Mouse (Mus musculus) embryo, embryonic 10.5 days (tissue): ENCODE results near the gene Kri1.
"Not testable (repeated sequence)": the region's sequence is repeated elsewhere in the genome, so short reads cannot be mapped to it uniquely, and the experiment has no call there.

Experiments used
- DNase-seq: peaks from one replicate; pipeline ENCODE4 v3.0.0-alpha.2; 2015; ENCODE audit warnings: low spot score

The Kri1 gene

GRCm38 (mm10) chr9:21287571-21288402 lies at the start of gene Kri1:
Kri1 (minus strand) TSS chr9:21287969.
- peak; percentile 98 for DNase-seq

GRCm38 (mm10) chr9:21336491-21336890 lies 48.7 kb upstream of the Kri1 start:
- DNase-seq, result no peak

GRCm38 (mm10) chr9:21335391-21335790 lies 47.6 kb upstream of the Kri1 start:
- DNase-seq, result no peak

- DNase-seq, result no peak
Measured at GRCm38 (mm10) chr9:21334747-21335146, 47.0 kb upstream of the Kri1 start.

GRCm38 (mm10) chr9:21333523-21333922 lies 45.8 kb upstream of the Kri1 start:
- no peak for DNase-seq

- DNase-seq, result no peak
Measured at GRCm38 (mm10) chr9:21332161-21333061, 44.6 kb upstream of the Kri1 start.

GRCm38 (mm10) chr9:21331365-21332140 lies 43.8 kb upstream of the Kri1 start:
- DNase-seq, result no peak

- no peak for DNase-seq
Measured at GRCm38 (mm10) chr9:21329699-21330289, 42.0 kb upstream of the Kri1 start.

- no peak for DNase-seq
Measured at GRCm38 (mm10) chr9:21329041-21329440, 41.3 kb upstream of the Kri1 start.

- DNase-seq, result no peak
Measured at GRCm38 (mm10) chr9:21328041-21328440, 40.3 kb upstream of the Kri1 start.

GRCm38 (mm10) chr9:21327569-21327968 lies 39.8 kb upstream of the Kri1 start:
- no peak for DNase-seq

GRCm38 (mm10) chr9:21324269-21324668 lies 36.5 kb upstream of the Kri1 start:
- DNase-seq, result no peak

GRCm38 (mm10) chr9:21322917-21323297 lies 35.1 kb upstream of the Kri1 start:
- DNase-seq, result not testable (repeated sequence)

GRCm38 (mm10) chr9:21322211-21322916 lies 34.6 kb upstream of the Kri1 start:
- DNase-seq, result no peak

- peak; percentile 35 for DNase-seq
Measured at GRCm38 (mm10) chr9:21321513-21321835, 33.7 kb upstream of the Kri1 start.

GRCm38 (mm10) chr9:21320619-21321512 lies 33.1 kb upstream of the Kri1 start, which contains the start of gene Slc44a2:
Slc44a2 (plus strand) TSS chr9:21320698.
- DNase-seq, result peak; percentile 94

- DNase-seq, result no peak
Measured at GRCm38 (mm10) chr9:21320280-21320618, 32.5 kb upstream of the Kri1 start.

GRCm38 (mm10) chr9:21319503-21319902 lies 31.7 kb upstream of the Kri1 start:
- no peak for DNase-seq

- DNase-seq, result no peak
Measured at GRCm38 (mm10) chr9:21318792-21319191, 31.0 kb upstream of the Kri1 start.

GRCm38 (mm10) chr9:21316696-21317095 lies 28.9 kb upstream of the Kri1 start:
- no peak for DNase-seq
